Mouse (Mus musculus) CH12.LX (cell line): Measurements from ENCODE around the gene Tmem150c.

Experiments
- CHD2 ChIP-seq: IDR thresholded peaks from 2 replicates; pipeline ENCODE4 v1.6.1; 2011; ENCODE audit warnings: low read length, improper control_type of control experiment
- CTCF ChIP-seq, 2 experiments: IDR thresholded peaks in 1 of 2; conservative IDR thresholded peaks in 1 of 2; 2 replicates each; pipeline ENCODE4 v1.5.1; 2011 to 2012; ENCODE audit warnings: low read depth in 2 of 2, low read length in 2 of 2, improper control_type of control experiment in 1 of 2, inconsistent platforms in 1 of 2, mild to moderate bottlenecking in 1 of 2, moderate library complexity in 1 of 2
- HCFC1 ChIP-seq: IDR thresholded peaks from 2 replicates; pipeline ENCODE4 v1.6.1; 2012; ENCODE audit warnings: low read depth, mild to moderate bottlenecking, inconsistent platforms, low read length, improper control_type of control experiment
- IRF4 ChIP-seq: IDR thresholded peaks from 2 replicates; pipeline ENCODE4 v1.6.1; 2014; ENCODE audit warnings: low read depth, mild to moderate bottlenecking, inconsistent platforms, low read length, improper control_type of control experiment
- KAT2A ChIP-seq: IDR thresholded peaks from 2 replicates; pipeline ENCODE4 v1.6.1; 2012; ENCODE audit warnings: low read length, improper control_type of control experiment, inconsistent platforms; ENCODE audit not compliant: insufficient replicate concordance
- MAX ChIP-seq: IDR thresholded peaks from 2 replicates; pipeline ENCODE4 v1.6.1; 2011; ENCODE audit warnings: low read length, improper control_type of control experiment
- MAZ ChIP-seq: IDR thresholded peaks from 2 replicates; pipeline ENCODE4 v1.6.1; 2012; ENCODE audit warnings: low read depth, mild to moderate bottlenecking, inconsistent platforms, low read length, improper control_type of control experiment, moderate library complexity
- NELFE ChIP-seq: IDR thresholded peaks from 2 replicates; pipeline ENCODE4 v1.6.1; 2011; ENCODE audit warnings: low read depth, low read length, improper control_type of control experiment
- POLR2A ChIP-seq: IDR thresholded peaks from 2 replicates; pipeline ENCODE4 v1.6.1; 2011; ENCODE audit warnings: low read depth, mild to moderate bottlenecking, improper control_type of control experiment, low read length
- RAD21 ChIP-seq: IDR thresholded peaks from 2 replicates; pipeline ENCODE4 v1.6.1; 2011; ENCODE audit warnings: low read depth, mild to moderate bottlenecking, low read length, improper control_type of control experiment, moderate library complexity
- TBP ChIP-seq: conservative IDR thresholded peaks from 2 replicates; pipeline ENCODE4 v1.6.1; 2011; ENCODE audit warnings: low read depth, low read length, improper control_type of control experiment
- TCF12 ChIP-seq: IDR thresholded peaks from 2 replicates; pipeline ENCODE4 v1.6.1; 2014; ENCODE audit warnings: low read depth, mild to moderate bottlenecking, inconsistent platforms, low read length, improper control_type of control experiment
- ZC3H11A ChIP-seq: IDR thresholded peaks from 2 replicates; pipeline ENCODE4 v1.6.1; 2012; ENCODE audit warnings: low read depth, mild to moderate bottlenecking, inconsistent platforms, low read length, improper control_type of control experiment
- ZKSCAN1 ChIP-seq: IDR thresholded peaks from 2 replicates; pipeline ENCODE4 v1.6.1; 2012; ENCODE audit warnings: low read depth, inconsistent platforms, low read length, improper control_type of control experiment, borderline replicate concordance

- TF ChIP-seq POLR2A (no peak), CTCF (conservative IDR thresholded peaks at IDR 0.05 in 1 of 2, IDR thresholded peaks at IDR 0.05 in 1 of 2; ENCODE audit: low read depth in 2 of 2, low read length in 2 of 2) (no peak), TCF12 (no peak), KAT2A (no peak), MAZ (no peak), MAX (no peak), ZKSCAN1 (no peak), NELFE (no peak), RAD21 (no peak), CHD2 (no peak), TBP (no peak), ZC3H11A (no peak), HCFC1 (no peak), IRF4 (no peak)
Measured at GRCm38 (mm10) chr5:100047143-100047640, 112.4 kb downstream of the Tmem150c start.
